9 mouse cellular contexts compared by ENCODE assay signal in the genomic region with DNA sequence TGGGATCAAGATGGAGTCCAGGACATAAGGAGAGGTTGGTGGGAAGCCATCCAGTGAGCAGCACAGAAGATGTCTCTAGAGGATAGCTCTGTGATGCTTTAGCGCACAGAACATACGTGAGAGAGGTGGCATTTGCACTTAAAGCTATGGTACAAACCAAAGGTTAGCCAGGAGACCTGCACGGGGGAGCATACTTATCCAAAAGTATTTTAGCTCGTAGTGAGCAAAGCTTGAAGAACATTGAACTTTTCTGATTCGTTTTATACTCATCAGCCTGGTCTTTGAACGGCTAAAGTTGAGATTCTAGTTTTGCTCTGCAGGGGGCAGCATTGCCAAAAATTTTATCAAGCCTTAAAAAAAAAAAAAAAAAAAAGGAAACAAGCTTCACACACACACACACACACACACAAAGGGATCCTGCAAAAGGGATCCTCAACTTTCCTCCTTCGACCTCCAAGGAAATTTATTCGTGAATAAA. TPM values are rescaled to one million over a fixed set of nuclear protein-coding genes. Genes with fewer than 3 reads are reported as not detected.
DNase-seq lines count a peak whose midpoint lies in the region; ATAC-seq lines count a peak whose summit lies in the region.
"Had no signal": no experiment of that assay in that cellular context is flagged by ENCODE, and none has a peak within 500 bp of the region (broad histone marks: within the 10 kb centered on the region; RNA-seq: fewer than 3 reads in every experiment).

No protein-coding gene starts in this region.

- peaks cover 8% of the 10 kb centered on the region; the same call in 1 of the 2 replicates for H3K27me3 ChIP-seq in heart, embryonic 10.5 days (ENCODE audit: insufficient read depth, poor library complexity, severe bottlenecking)
- no peaks in the 10 kb centered on the region for H3K27me3 ChIP-seq in stomach, embryonic 14.5 days (ENCODE audit: control insufficient read depth, insufficient read depth, low read length)

- no peaks in the 10 kb centered on the region for H3K36me3 ChIP-seq in heart, embryonic 10.5 days
- H3K36me3 ChIP-seq in stomach, embryonic 14.5 days (ENCODE audit: control insufficient read depth, insufficient read depth, low read length), result no peaks in the 10 kb centered on the region

- no peak overlapping the region for H3K9ac ChIP-seq in stomach, embryonic 14.5 days (replicated peaks; ENCODE audit: low read depth, low read length)

- H3K4me1 ChIP-seq in heart, embryonic 10.5 days, result no peaks in the 10 kb centered on the region
- H3K4me1 ChIP-seq in stomach, embryonic 14.5 days (ENCODE audit: control insufficient read depth, insufficient read depth, low read length), result no peaks in the 10 kb centered on the region

- H3K9me3 ChIP-seq in heart, embryonic 10.5 days, result no peaks in the 10 kb centered on the region
- no peaks in the 10 kb centered on the region for H3K9me3 ChIP-seq in stomach, embryonic 14.5 days (ENCODE audit: control insufficient read depth, low read depth, low read length)

- 0 out of 2 replicates have a peak overlapping the region, but pooled peaks have one; percentile 19 for H3K4me2 ChIP-seq in stomach, embryonic 14.5 days (replicated peaks; ENCODE audit: low read depth, low read length)

- peak; percentile 29 for DNase-seq in adrenal gland, adult 2 months
- no peak for DNase-seq in adrenal gland, postnatal 4 days (ENCODE audit: low spot score in 2 of 2)
- peak; percentile 83 for DNase-seq in 416B (ENCODE audit: low read depth)
- peak; percentile 41 to 65 for DNase-seq in cerebellum, adult 18-20 months
- DNase-seq in heart, embryonic 10.5 days (ENCODE audit: low spot score), result peak; percentile 63
- peak; percentile 57 to 74 for DNase-seq in kidney, postnatal 25 days
- DNase-seq in lung, postnatal 36 days, result peak; percentile 68

- no peak overlapping the region for H3K4me3 ChIP-seq in heart, embryonic 10.5 days
- H3K4me3 ChIP-seq in stomach, embryonic 14.5 days (ENCODE audit: low read depth, low read length), result no peak overlapping the region

- H3K27ac ChIP-seq in heart, embryonic 10.5 days, result no peak overlapping the region
- no peak overlapping the region for H3K27ac ChIP-seq in stomach, embryonic 14.5 days (ENCODE audit: low read length)

- ATAC-seq in stomach, embryonic 14.5 days (ENCODE audit: insufficient number of reproducible peaks, insufficient read depth, low FRiP score, low read depth), result no peak

- WGBS in heart, embryonic 10.5 days, result 32% methylated on average over 8 of the region's 8 CpGs
- 24% methylated on average over 8 of the region's 8 CpGs for WGBS in stomach, embryonic 14.5 days

RNA-seq across cellular contexts. Expression of a gene that starts 16.6 kb away (rescaled TPM):
- 10 to 100 TPM; 28.6 to 34.3 TPM for total RNA-seq in adrenal gland, adult 2 months (2021)
- 30.7 and 39.4 TPM in 2 replicates for polyA plus RNA-seq in adrenal gland, adult 2 months (2012; rRNA removed)
- total RNA-seq in adrenal gland, postnatal 4 days (2021), result 10 to 100 TPM; 47.0 to 48.8 TPM
- 81.2 and 99.9 TPM in 2 replicates for polyA plus RNA-seq in heart, embryonic 10.5 days (2016; fragmentation: Nextera tagmentation; extraction: Ambion mirVana)
- 95.7 and 106 TPM in 2 replicates for polyA plus RNA-seq in stomach, embryonic 14.5 days (2014; fragmentation: Nextera tagmentation; extraction: Ambion mirVana)

RNA-seq across cellular contexts. Expression of a gene that starts 57.4 kb away (rescaled TPM):
- total RNA-seq in adrenal gland, adult 2 months (2021), result 1 to 10 TPM; 1.3 to 2.1 TPM
- polyA plus RNA-seq in adrenal gland, adult 2 months (2012; rRNA removed), result 1.0 and 2.0 TPM in 2 replicates
- 1 to 10 TPM in 1 of 2 experiments, under 1 TPM in 1; 0.78 to 1.2 TPM for total RNA-seq in adrenal gland, postnatal 4 days (2021)
- polyA plus RNA-seq in heart, embryonic 10.5 days (2016; fragmentation: Nextera tagmentation; extraction: Ambion mirVana), result 0.24 TPM in 1 of 2 replicates, not detected in the other
- 0.30 TPM in 1 of 2 replicates, not detected in the other for polyA plus RNA-seq in stomach, embryonic 14.5 days (2014; fragmentation: Nextera tagmentation; extraction: Ambion mirVana)
- polyA plus RNA-seq: C2C12 had no signal

Comparison
In these comparisons a context has a peak if more than half of its experiments do, and no peak if none do; other contexts are left out.
1. DNase-seq: peak in adrenal gland, adult 2 months (single experiment), 416B (single experiment), cerebellum, adult 18-20 months (2 of 2), heart, embryonic 10.5 days (single experiment), kidney, postnatal 25 days (2 of 2) and lung, postnatal 36 days (single experiment); none in adrenal gland, postnatal 4 days (0 of 2).